Mouse (Mus musculus): ENCODE measurements at regions not wholly inside any gene's neighbourhood (a gene's known extent, or its start where the extent isn't known, plus 50 kb on each side); places are given as distances from the start of the nearest gene placed in this dataset.

GRCm38 (mm10) chr4:100616916-100617488, 138.4 kb downstream of the Ube2u start:
- TF ChIP-seq POLR2A (IDR thresholded peaks at IDR 0.05; ENCODE audit: borderline replicate concordance, low read depth, low read length) (no peak), CTCF (IDR thresholded peaks at IDR 0.05; ENCODE audit: low read depth, low read length) (no peak)

Data from bone marrow macrophage, adult 2 months (primary cell).